Mouse (Mus musculus) forebrain, postnatal 0 days (tissue): Measurements from ENCODE around the gene Plxnb3. TPM values are rescaled to one million over a fixed set of nuclear protein-coding genes. Genes with fewer than 3 reads are reported as not detected.

ENCODE experiments used
- ATAC-seq: fragments of 200-750 bp; cut with Nextera tagmentation; 2 replicates; pipeline ENCODE4 v1.8.0; 2017; ENCODE audit warnings: mild to moderate bottlenecking, moderate library complexity
- DNase-seq: peaks from one replicate; pipeline ENCODE4 v3.0.0-alpha.2; 2015
- H3K27ac ChIP-seq: fragments of 300-500 bp; sonication (generic); 2 replicates; pipeline ENCODE4 v1.5.1; 2014; ENCODE audit warnings: low read depth, mild to moderate bottlenecking, antibody characterized with exemption, low read length, moderate library complexity, mixed read lengths
- H3K27me3 ChIP-seq: fragments of 300-500 bp; sonication (generic); 2 replicates; pipeline ENCODE4 v1.6.1; 2014; ENCODE audit warnings: mild to moderate bottlenecking, low read length, mixed read lengths; ENCODE audit not compliant: insufficient read depth
- H3K36me3 ChIP-seq: fragments of 300-500 bp; sonication (generic); 2 replicates; pipeline ENCODE4 v1.6.1; 2014; ENCODE audit warnings: mild to moderate bottlenecking, moderate library complexity; ENCODE audit not compliant: insufficient read depth
- H3K4me1 ChIP-seq: fragments of 300-500 bp; sonication (generic); 2 replicates; pipeline ENCODE4 v1.6.1; 2014; ENCODE audit warnings: antibody characterized with exemption; ENCODE audit not compliant: insufficient read depth
- H3K4me2 ChIP-seq: fragments of 300-500 bp; sonication (generic); 2 replicates; pipeline ENCODE4 v1.6.1; 2014; ENCODE audit warnings: low read depth, mild to moderate bottlenecking, moderate library complexity
- H3K4me3 ChIP-seq: fragments of 300-500 bp; sonication (generic); 2 replicates; pipeline ENCODE4 v1.5.1; 2014; ENCODE audit warnings: low read depth, low read length, mixed read lengths
- H3K9ac ChIP-seq: fragments of 300-500 bp; sonication (generic); 2 replicates; pipeline ENCODE4 v1.6.1; 2014; ENCODE audit warnings: mild to moderate bottlenecking
- H3K9me3 ChIP-seq: fragments of 300-500 bp; sonication (generic); 2 replicates; pipeline ENCODE4 v1.6.1; 2016; ENCODE audit warnings: low read length
- CTCF ChIP-seq: sonication (generic); IDR thresholded peaks from 2 replicates; pipeline ENCODE4 v1.5.1; 2016; ENCODE audit warnings: antibody characterized with exemption, control low read depth, low read depth
- WGBS: fragments of 180-500 bp; shearing (Covaris S2); extraction: QIAGEN DNeasy Blood & Tissue Kit; methylation state at CpG from one replicate; pipeline ENCODE4 v1.1.7; 2014; 5-methylcytosine and 5-hydroxymethylcytosine counted together
- polyA plus RNA-seq: library from polyadenylated mRNA; unstranded; fragments of >200 nt; fragmentation: Nextera tagmentation; extraction: Ambion mirVana; gene quantifications from 2 replicates; pipeline ENCODE4 v1.2.1, GENCODE M21; 2015
- total RNA-seq: library from RNA; depleted of rRNA; stranded (reverse); fragments of >200 nt; gene quantifications from 2 replicates; pipeline ENCODE4 v1.2.3, GENCODE M21; 2014; rRNA removed

Plxnb3 gene
- total RNA-seq = 0.62 and 1.6 TPM in 2 replicates
- polyA plus RNA-seq = 0.29 and 0.45 TPM in 2 replicates

DNA sequence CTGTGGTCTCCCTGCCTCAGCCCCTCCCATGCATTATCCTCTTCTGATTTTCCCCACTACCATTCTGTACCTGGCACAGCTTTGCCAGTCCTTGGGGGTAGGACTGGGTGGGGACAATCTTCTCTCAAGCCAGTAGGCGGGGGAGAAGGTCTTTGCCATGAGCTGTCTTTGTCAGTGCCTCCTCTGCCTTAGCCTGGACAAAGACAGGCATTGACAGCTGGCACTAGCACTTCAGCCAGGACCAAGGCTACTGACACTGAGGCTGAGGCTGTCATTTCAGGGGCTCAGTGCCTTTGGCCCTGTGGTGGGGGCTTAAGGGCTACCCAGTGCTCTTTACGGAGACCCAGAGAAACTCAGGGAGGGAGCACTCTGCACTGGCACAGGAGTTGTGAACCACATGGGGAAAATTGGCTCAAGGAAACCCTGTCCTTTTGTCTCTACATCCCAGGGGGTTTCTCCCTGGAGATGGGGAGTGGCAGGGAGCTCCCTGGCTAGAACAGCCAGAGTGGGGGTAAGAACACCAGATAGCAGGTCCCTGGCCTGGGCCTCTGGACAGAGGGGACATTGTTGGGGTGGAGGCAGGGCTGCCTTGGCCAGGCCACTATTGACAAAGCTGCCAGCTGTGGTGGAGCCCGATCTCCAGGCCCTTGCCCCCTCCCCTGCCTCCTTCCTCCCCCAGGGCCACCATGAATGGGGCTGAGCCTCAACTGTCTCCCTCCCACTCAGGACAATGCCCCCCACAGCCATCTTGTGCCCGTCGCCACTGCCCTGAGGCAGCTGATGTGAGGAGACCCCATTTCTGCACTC is at the start of gene Plxnb3:
Gene Plxnb3 (plus strand): TSS at position 757 of the 807 bp plus-strand sequence.
- Histone ChIP-seq H3K27me3 (no peaks in the 10 kb centered on the region), H3K4me3 (no peak within 1 kb of the TSS), H3K4me1 (no peaks in the 10 kb centered on the region), H3K9me3 (no peaks in the 10 kb centered on the region), H3K36me3 (no peaks in the 10 kb centered on the region), H3K4me2 (no peak within 1 kb of the TSS), H3K9ac (no peak within 1 kb of the TSS), H3K27ac (no peak within 1 kb of the TSS)
- TF ChIP-seq CTCF = no peak
- ATAC-seq = peak; percentile 32; the same call in 1 of the 2 replicates
- WGBS = 67% methylated on average over 5 of the region's 5 CpGs
- no peak for DNase-seq

DNA sequence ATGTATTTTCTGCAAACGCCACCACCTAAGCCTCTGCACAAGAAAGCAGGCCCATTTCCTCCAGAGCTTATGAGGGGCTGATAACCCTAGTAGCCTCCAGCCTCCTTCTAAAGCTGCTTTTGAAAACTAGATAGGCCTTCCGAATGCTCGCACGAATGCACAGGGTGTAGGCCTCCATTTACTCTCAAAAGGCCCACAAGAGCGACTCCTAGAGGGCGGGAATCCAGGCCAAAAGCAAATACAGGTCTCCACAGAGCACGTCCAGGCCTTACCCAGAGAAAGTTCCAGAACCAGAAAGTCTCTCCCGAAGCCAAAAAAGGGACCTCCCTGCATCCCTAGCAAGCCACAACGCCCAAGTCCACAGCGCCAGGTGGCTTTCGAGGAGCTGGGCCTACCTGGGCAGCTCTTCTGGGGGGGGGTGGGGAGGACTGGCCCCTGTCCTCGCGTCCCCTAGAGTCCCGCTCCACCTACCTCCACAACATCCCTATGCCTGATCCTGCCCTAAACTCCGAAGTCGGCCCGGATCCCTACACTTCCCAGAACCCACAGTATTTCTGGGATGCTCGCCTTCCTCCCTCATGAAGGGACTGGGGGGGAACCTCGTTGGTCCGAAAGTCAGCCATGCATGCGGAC is 41.3 kb upstream of the Plxnb3 start:
- no peaks in the 10 kb centered on the region for H3K36me3 ChIP-seq
- H3K9ac ChIP-seq = peak overlapping the region; percentile 59
- ATAC-seq (peak; percentile 34), DNase-seq (peak; percentile 35)
- peak; percentile 25; the same call in 1 of the 2 replicates for TF ChIP-seq CTCF
- peak overlapping the region; percentile 48 for H3K4me3 ChIP-seq
- no peaks in the 10 kb centered on the region for H3K4me1 ChIP-seq
- H3K27me3 ChIP-seq = no peaks in the 10 kb centered on the region
- whole genome bisulfite sequencing = 30% methylated on average over 21 of the region's 21 CpGs
- peak overlapping the region; percentile 78; the same call in 1 of the 2 replicates for H3K27ac ChIP-seq
- no peaks in the 10 kb centered on the region for H3K9me3 ChIP-seq
- peak overlapping the region; percentile 61 for H3K4me2 ChIP-seq

- DNase-seq (peak; percentile 92), ATAC-seq (peak; percentile 92)
- no peaks in the 10 kb centered on the region for H3K36me3 ChIP-seq
- peak within 1 kb of the TSS; percentile 78 for H3K27ac ChIP-seq
- peak within 1 kb of the TSS; percentile 61 for H3K4me2 ChIP-seq
- WGBS = 35% methylated on average over 44 of the region's 45 CpGs
- peak within 1 kb of the TSS; percentile 48 for H3K4me3 ChIP-seq
- peak within 1 kb of the TSS; percentile 59 for H3K9ac ChIP-seq
- H3K27me3 ChIP-seq = no peaks in the 10 kb centered on the region
- peak; percentile 32 for TF ChIP-seq CTCF
- H3K9me3 ChIP-seq = no peaks in the 10 kb centered on the region
- no peaks in the 10 kb centered on the region for H3K4me1 ChIP-seq
These were observed 40.7 kb upstream of the Plxnb3 start, which contains the start of the genes Bcap31 and Abcd1 for GRCm38 (mm10) chrX:73716109-73716661. Gene Bcap31, minus strand, starts transcription at chrX:73716175. Gene Abcd1, plus strand, starts transcription at chrX:73716597.

GRCm38 (mm10) chrX:73716709-73717545 is 40.0 kb upstream of the Plxnb3 start:
- Histone ChIP-seq H3K4me1 (no peaks in the 10 kb centered on the region), H3K27ac (peak overlapping the region; percentile 78), H3K36me3 (no peaks in the 10 kb centered on the region), H3K27me3 (no peaks in the 10 kb centered on the region), H3K9me3 (no peaks in the 10 kb centered on the region), H3K4me3 (peak overlapping the region; percentile 48), H3K4me2 (peak overlapping the region; percentile 61), H3K9ac (peak overlapping the region; percentile 59)
- TF ChIP-seq CTCF = no peak
- DNase-seq (peak; percentile 3), ATAC-seq (peak; percentile 33)
- WGBS = 36% methylated on average over 30 of the region's 30 CpGs

- H3K36me3 ChIP-seq = no peaks in the 10 kb centered on the region
- TF ChIP-seq CTCF = no peak
- H3K27me3 ChIP-seq = no peaks in the 10 kb centered on the region
- DNase-seq = no peak
- peak overlapping the region; percentile 59; the same call in 1 of the 2 replicates for H3K9ac ChIP-seq
- 64% methylated on average over 11 of the region's 11 CpGs for WGBS
- no peak for ATAC-seq
- peak overlapping the region; percentile 61 for H3K4me2 ChIP-seq
- no peak overlapping the region for H3K27ac ChIP-seq
- no peaks in the 10 kb centered on the region for H3K9me3 ChIP-seq
- H3K4me3 ChIP-seq = no peak overlapping the region; the same call in 1 of the 2 replicates
- H3K4me1 ChIP-seq = no peaks in the 10 kb centered on the region
These were observed 39.2 kb upstream of the Plxnb3 start for GRCm38 (mm10) chrX:73717667-73718066.

GRCm38 (mm10) chrX:73718271-73718670 is 38.6 kb upstream of the Plxnb3 start:
- H3K27ac ChIP-seq = no peak overlapping the region
- no peak for TF ChIP-seq CTCF
- ATAC-seq (no peak), DNase-seq (no peak)
- 45% methylated on average over 3 of the region's 3 CpGs for WGBS
- no peaks in the 10 kb centered on the region; the same call in 1 of the 2 replicates for H3K36me3 ChIP-seq
- H3K4me2 ChIP-seq = 0 out of 2 replicates have a peak overlapping the region, but pooled peaks have one; percentile 5
- no peaks in the 10 kb centered on the region for H3K4me1 ChIP-seq
- H3K9ac ChIP-seq = no peak overlapping the region
- H3K4me3 ChIP-seq = no peak overlapping the region
- H3K27me3 ChIP-seq = no peaks in the 10 kb centered on the region
- no peaks in the 10 kb centered on the region for H3K9me3 ChIP-seq
